Mouse (Mus musculus) CH12.LX (cell line): Measurements from ENCODE around the gene Gm5965. TPM values are rescaled to one million over a fixed set of nuclear protein-coding genes. Genes with fewer than 3 reads are reported as not detected.

Experiments
- polyA plus RNA-seq: library from polyadenylated mRNA; unstranded; fragments of >175 nt; gene quantifications from 2 replicates; pipeline ENCODE4 v1.2.1, GENCODE M21; 2012; ENCODE audit warnings: low read depth; ENCODE audit not compliant: insufficient read length
- total RNA-seq, 2 experiments: library from RNA; depleted of rRNA; stranded (reverse); fragments of 300-350 nt in 1 of 2; fragments of >200 nt in 1 of 2; gene quantifications; 2 replicates each; pipeline ENCODE4 v1.2.3; 2012 to 2014

Gene Gm5965
- total and polyA plus RNA-seq, 3 experiments = not detected

Other genes with a start within 250 kb of the Gm5965 start
Only the 20 nearest of the 22 such genes appear.
- not detected in 2 replicates for gene Cldn8, start 214.7 kb upstream of the Gm5965 start, total RNA-seq (2012; rRNA removed)
- gene Cldn8, start 214.7 kb upstream of the Gm5965 start, total RNA-seq (2014; rRNA removed) = not detected in 2 replicates
- gene Cldn8, start 214.7 kb upstream of the Gm5965 start, polyA plus RNA-seq = not detected in 2 replicates
- gene Krtap24-1, start 165.6 kb upstream of the Gm5965 start, total RNA-seq (2012; rRNA removed) = not detected in 2 replicates
- gene Krtap24-1, start 165.6 kb upstream of the Gm5965 start, total RNA-seq (2014; rRNA removed) = not detected in 2 replicates
- gene Krtap24-1, start 165.6 kb upstream of the Gm5965 start, polyA plus RNA-seq = not detected in 2 replicates
- gene 2310079G19Rik, start 150.2 kb upstream of the Gm5965 start, total RNA-seq (2012; rRNA removed) = not detected in 2 replicates
- not detected in 2 replicates for gene 2310079G19Rik, start 150.2 kb upstream of the Gm5965 start, total RNA-seq (2014; rRNA removed)
- not detected in 2 replicates for gene 2310079G19Rik, start 150.2 kb upstream of the Gm5965 start, polyA plus RNA-seq
- gene Krtap26-1, start 130.1 kb upstream of the Gm5965 start, total RNA-seq (2012; rRNA removed) = not detected in 2 replicates
- not detected in 2 replicates for gene Krtap26-1, start 130.1 kb upstream of the Gm5965 start, total RNA-seq (2014; rRNA removed)
- not detected in 2 replicates for gene Krtap26-1, start 130.1 kb upstream of the Gm5965 start, polyA plus RNA-seq
- gene Krtap27-1, start 106.2 kb upstream of the Gm5965 start, total RNA-seq (2012; rRNA removed) = not detected in 2 replicates
- gene Krtap27-1, start 106.2 kb upstream of the Gm5965 start, total RNA-seq (2014; rRNA removed) = not detected in 2 replicates
- gene Krtap27-1, start 106.2 kb upstream of the Gm5965 start, polyA plus RNA-seq = not detected in 2 replicates
- not detected in 2 replicates for gene 2310061N02Rik, start 69.9 kb upstream of the Gm5965 start, total RNA-seq (2012; rRNA removed)
- gene 2310061N02Rik, start 69.9 kb upstream of the Gm5965 start, total RNA-seq (2014; rRNA removed) = not detected in 2 replicates
- gene 2310061N02Rik, start 69.9 kb upstream of the Gm5965 start, polyA plus RNA-seq = not detected in 2 replicates
- not detected in 2 replicates for gene Krtap13-1, start 49.0 kb upstream of the Gm5965 start, total RNA-seq (2012; rRNA removed)
- not detected in 2 replicates for gene Krtap13-1, start 49.0 kb upstream of the Gm5965 start, total RNA-seq (2014; rRNA removed)
- gene Krtap13-1, start 49.0 kb upstream of the Gm5965 start, polyA plus RNA-seq = not detected in 2 replicates
- not detected in 2 replicates for gene Krtap13, start 26.3 kb upstream of the Gm5965 start, total RNA-seq (2012; rRNA removed)
- gene Krtap13, start 26.3 kb upstream of the Gm5965 start, total RNA-seq (2014; rRNA removed) = not detected in 2 replicates
- not detected in 2 replicates for gene Krtap13, start 26.3 kb upstream of the Gm5965 start, polyA plus RNA-seq
- gene 2310034C09Rik, start 19.0 kb upstream of the Gm5965 start, total RNA-seq (2012; rRNA removed) = not detected in 2 replicates
- gene 2310034C09Rik, start 19.0 kb upstream of the Gm5965 start, total RNA-seq (2014; rRNA removed) = not detected in 2 replicates
- not detected in 2 replicates for gene 2310034C09Rik, start 19.0 kb upstream of the Gm5965 start, polyA plus RNA-seq
- gene 2310057N15Rik, start 3.7 kb upstream of the Gm5965 start, total RNA-seq (2012; rRNA removed) = not detected in 2 replicates
- gene 2310057N15Rik, start 3.7 kb upstream of the Gm5965 start, total RNA-seq (2014; rRNA removed) = not detected in 2 replicates
- not detected in 2 replicates for gene 2310057N15Rik, start 3.7 kb upstream of the Gm5965 start, polyA plus RNA-seq
- gene Gm20741, start 34.3 kb downstream of the Gm5965 start, total RNA-seq (2012; rRNA removed) = not detected in 2 replicates
- not detected in 2 replicates for gene Gm20741, start 34.3 kb downstream of the Gm5965 start, total RNA-seq (2014; rRNA removed)
- not detected in 2 replicates for gene Gm20741, start 34.3 kb downstream of the Gm5965 start, polyA plus RNA-seq
- gene Krtap15, start 42.3 kb downstream of the Gm5965 start, total RNA-seq (2012; rRNA removed) = not detected in 2 replicates
- gene Krtap15, start 42.3 kb downstream of the Gm5965 start, total RNA-seq (2014; rRNA removed) = not detected in 2 replicates
- not detected in 2 replicates for gene Krtap15, start 42.3 kb downstream of the Gm5965 start, polyA plus RNA-seq
- gene Krtap14, start 48.2 kb downstream of the Gm5965 start, total RNA-seq (2012; rRNA removed) = not detected in 2 replicates
- not detected in 2 replicates for gene Krtap14, start 48.2 kb downstream of the Gm5965 start, total RNA-seq (2014; rRNA removed)
- gene Krtap14, start 48.2 kb downstream of the Gm5965 start, polyA plus RNA-seq = not detected in 2 replicates
- gene Krtap19-1, start 91.5 kb downstream of the Gm5965 start, total RNA-seq (2012; rRNA removed) = not detected in 2 replicates
- gene Krtap19-1, start 91.5 kb downstream of the Gm5965 start, total RNA-seq (2014; rRNA removed) = not detected in 2 replicates
- not detected in 2 replicates for gene Krtap19-1, start 91.5 kb downstream of the Gm5965 start, polyA plus RNA-seq
- not detected in 2 replicates for gene Krtap19-2, start 96.4 kb downstream of the Gm5965 start, total RNA-seq (2012; rRNA removed)
- not detected in 2 replicates for gene Krtap19-2, start 96.4 kb downstream of the Gm5965 start, total RNA-seq (2014; rRNA removed)
- not detected in 2 replicates for gene Krtap19-2, start 96.4 kb downstream of the Gm5965 start, polyA plus RNA-seq
- not detected in 2 replicates for gene Krtap19-3, start 100.1 kb downstream of the Gm5965 start, total RNA-seq (2012; rRNA removed)
- not detected in 2 replicates for gene Krtap19-3, start 100.1 kb downstream of the Gm5965 start, total RNA-seq (2014; rRNA removed)
- gene Krtap19-3, start 100.1 kb downstream of the Gm5965 start, polyA plus RNA-seq = not detected in 2 replicates
- not detected in 2 replicates for gene Krtap19-4, start 107.2 kb downstream of the Gm5965 start, total RNA-seq (2012; rRNA removed)
- gene Krtap19-4, start 107.2 kb downstream of the Gm5965 start, total RNA-seq (2014; rRNA removed) = not detected in 2 replicates
- not detected in 2 replicates for gene Krtap19-4, start 107.2 kb downstream of the Gm5965 start, polyA plus RNA-seq
- not detected in 2 replicates for gene Krtap19-5, start 118.6 kb downstream of the Gm5965 start, total RNA-seq (2012; rRNA removed)
- not detected in 2 replicates for gene Krtap19-5, start 118.6 kb downstream of the Gm5965 start, total RNA-seq (2014; rRNA removed)
- not detected in 2 replicates for gene Krtap19-5, start 118.6 kb downstream of the Gm5965 start, polyA plus RNA-seq
- gene Krtap19-9b, start 154.4 kb downstream of the Gm5965 start, total RNA-seq (2012; rRNA removed) = not detected in 2 replicates
- not detected in 2 replicates for gene Krtap19-9b, start 154.4 kb downstream of the Gm5965 start, total RNA-seq (2014; rRNA removed)
- not detected in 2 replicates for gene Krtap19-9b, start 154.4 kb downstream of the Gm5965 start, polyA plus RNA-seq
- gene Krtap16-3, start 185.0 kb downstream of the Gm5965 start, total RNA-seq (2012; rRNA removed) = not detected in 2 replicates
- gene Krtap16-3, start 185.0 kb downstream of the Gm5965 start, total RNA-seq (2014; rRNA removed) = not detected in 2 replicates
- gene Krtap16-3, start 185.0 kb downstream of the Gm5965 start, polyA plus RNA-seq = not detected in 2 replicates